Mouse (Mus musculus): ENCODE measurements at regions not wholly inside any gene's neighbourhood (a gene's known extent, or its start where the extent isn't known, plus 50 kb on each side); places are given as distances from the start of the nearest gene placed in this dataset.
A peak's percentile ranks its signal among the peaks of the same experiment; 100 is the strongest.

GRCm38 (mm10) chr5:120281840-120282565 lies 149.5 kb upstream of the Lhx5 start:
- peak; percentile 19 for TF ChIP-seq CTCF (conservative IDR thresholded peaks at IDR 0.05; ENCODE audit: low read length)
- no peak for TF ChIP-seq NANOG (IDR thresholded peaks at IDR 0.05; ENCODE audit: borderline replicate concordance, low read length)

All from E14TG2a.4 (cell line).